Mouse (Mus musculus): ENCODE measurements at regions not wholly inside any gene's neighbourhood (a gene's known extent, or its start where the extent isn't known, plus 50 kb on each side); places are given as distances from the start of the nearest gene placed in this dataset.

DNA sequence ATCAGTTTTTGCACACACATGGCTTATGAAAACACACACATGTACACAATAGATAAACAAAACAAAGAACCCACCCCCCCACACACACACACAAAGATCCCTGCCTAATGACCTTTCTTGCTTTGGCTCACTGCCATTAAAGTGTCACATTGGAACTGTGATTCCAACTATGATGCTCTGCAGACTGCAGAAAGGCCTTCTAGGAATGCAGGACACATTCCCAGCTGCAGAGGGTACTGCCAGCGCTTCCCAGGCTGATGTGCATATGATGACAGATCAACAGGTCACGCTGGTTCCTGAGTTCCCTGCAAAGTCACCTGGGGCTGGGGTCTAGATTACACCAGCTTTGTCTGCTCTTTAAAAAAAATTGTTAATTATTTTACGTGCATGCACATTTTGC is 68.1 kb upstream of the Ppm1j start:
- DNase-seq: no peak

DNA sequence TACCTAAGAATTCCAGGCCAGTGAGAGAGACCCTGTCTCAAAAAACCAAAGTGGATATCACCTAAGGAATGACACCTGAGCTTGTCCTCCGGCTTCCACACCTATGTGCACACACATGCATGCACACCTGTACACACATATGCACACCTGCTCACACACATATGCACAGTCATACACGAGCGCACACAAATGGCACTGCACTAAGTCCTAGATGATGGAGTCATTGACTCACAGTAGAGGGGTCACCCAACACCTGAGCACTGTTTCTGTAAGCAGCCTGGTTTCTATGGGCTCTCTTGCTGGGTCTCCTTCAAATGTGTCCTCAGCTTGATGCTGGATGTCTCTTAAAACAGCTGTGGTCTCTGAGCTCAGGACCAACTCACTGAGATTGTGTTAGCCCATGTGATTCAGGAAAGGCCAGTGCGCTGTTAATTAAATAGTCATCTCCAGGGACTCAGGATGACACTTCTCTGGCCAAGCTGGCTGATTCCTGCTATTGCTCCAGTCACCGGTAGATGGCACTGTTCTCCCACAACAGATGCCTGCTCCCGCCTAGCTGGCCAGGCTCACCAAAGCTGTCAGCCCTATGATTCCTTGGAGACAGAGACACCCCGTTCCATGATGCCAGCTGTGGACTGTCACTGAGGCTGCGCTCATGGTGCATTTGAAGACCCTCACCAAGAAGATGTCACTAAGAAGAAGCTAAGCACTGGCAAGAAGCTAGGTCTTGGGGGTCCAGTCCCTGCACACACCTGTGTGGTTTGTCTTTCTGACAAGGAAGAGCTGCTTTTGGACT is 66.8 kb upstream of the Ppm1j start:
- peak; percentile 56 for DNase-seq

DNA sequence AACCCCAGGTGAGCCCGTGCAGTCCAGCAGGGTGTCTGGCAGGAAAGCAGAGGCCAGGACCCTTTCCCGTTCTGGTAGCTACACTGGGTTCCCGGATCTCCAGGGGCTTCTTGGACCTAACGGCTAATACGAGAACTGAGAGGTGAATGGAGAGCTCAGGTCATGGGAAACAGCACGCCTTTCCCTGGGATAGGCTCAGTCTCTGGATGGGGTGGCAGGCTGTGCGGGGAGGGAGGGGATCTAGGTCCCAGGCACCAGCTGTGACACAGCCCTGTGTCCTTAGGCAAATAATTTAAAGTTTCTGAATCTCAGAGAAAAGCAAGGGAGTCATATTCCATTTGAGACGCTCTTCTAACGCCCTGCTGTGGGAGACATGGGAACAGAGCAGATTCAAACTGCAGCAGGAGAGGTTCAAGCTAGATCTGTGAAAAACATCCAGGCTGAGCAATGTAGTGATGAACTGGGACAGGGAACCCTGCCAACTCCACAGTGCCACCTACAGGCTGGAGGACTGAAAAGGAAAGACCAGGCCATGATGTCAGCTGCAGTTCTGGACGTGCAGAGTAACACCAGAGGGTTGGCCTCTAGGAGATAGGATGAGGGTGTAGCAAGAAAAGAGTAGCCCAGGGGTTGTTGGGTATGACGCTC is 66.1 kb upstream of the Ppm1j start:
- peak; percentile 6 for DNase-seq

All from cerebellum, adult 11 months (tissue).